In genomic region chr10:80687850-80688249, GRCm38 (mm10) we compare ENCODE assay signal across 8 mouse cellular contexts. TPM values are rescaled to one million over a fixed set of nuclear protein-coding genes. Genes with fewer than 3 reads are reported as not detected.
DNase-seq lines count a peak whose midpoint lies in the region; ATAC-seq lines count a peak whose summit lies in the region.

No protein-coding gene starts in this region.

- ATAC-seq in megakaryocyte-erythroid progenitor cell, adult 5-6 weeks (replicated peaks; ENCODE audit: low FRiP score, low TSS enrichment, poor library complexity, severe bottlenecking) = 0 out of 2 replicates have a peak, but pooled peaks have one; percentile 46

- DNase-seq in layer of hippocampus, adult 11-12 months (ENCODE audit: low spot score) = peak; percentile 74
- DNase-seq in layer of hippocampus, adult 9-10 months (ENCODE audit: low spot score) = no peak
- DNase-seq in MN1 (ENCODE audit: low spot score) = peak; percentile 74
- DNase-seq in cerebellum, postnatal 25 days = peak; percentile 76 to 86
- peak; percentile 86 for DNase-seq in heart, postnatal 10 days
- peak; percentile 58 for DNase-seq in layer of hippocampus, adult 9-11 months
- DNase-seq in thymus, postnatal 25 days = peak; percentile 78

- intact Hi-C loops in heart, postnatal 10 days (cut with DNase I) = loop anchor here (1.0 kb wide), 1 partner anchor 77 kb away; no protein-coding TSS in a partner anchor

RNA-seq across cellular contexts. Expression of gene Mknk2, which starts 9.9 kb away (rescaled TPM):
- 100 to 1,000 TPM; 143 to 159 TPM for total RNA-seq in heart, postnatal 10 days (2021)
- 149 and 158 TPM in 2 replicates for total RNA-seq in megakaryocyte-erythroid progenitor cell, adult 5-6 weeks (2014; fragmentation: Nextera tagmentation)
- total RNA-seq in megakaryocyte-erythroid progenitor cell, adult 5-6 weeks (2017) = 78.4 and 117 TPM in 2 replicates

RNA-seq across cellular contexts. Expression of gene Mob3a, which starts 13.9 kb away (rescaled TPM):
- total RNA-seq in heart, postnatal 10 days (2021) = 10 to 100 TPM; 10.1 to 11.3 TPM
- total RNA-seq in megakaryocyte-erythroid progenitor cell, adult 5-6 weeks (2014; fragmentation: Nextera tagmentation) = 22.8 and 29.1 TPM in 2 replicates
- total RNA-seq in megakaryocyte-erythroid progenitor cell, adult 5-6 weeks (2017) = 30.5 and 38.6 TPM in 2 replicates

RNA-seq across cellular contexts. Expression of gene Izumo4, which starts 14.1 kb away (rescaled TPM):
- total RNA-seq in heart, postnatal 10 days (2021) = 1 to 10 TPM; 2.9 to 4.1 TPM
- 22.8 and 26.4 TPM in 2 replicates for total RNA-seq in megakaryocyte-erythroid progenitor cell, adult 5-6 weeks (2014; fragmentation: Nextera tagmentation)
- 3.0 and 4.5 TPM in 2 replicates for total RNA-seq in megakaryocyte-erythroid progenitor cell, adult 5-6 weeks (2017)

RNA-seq across cellular contexts. Expression of gene Btbd2, which starts 31.0 kb away (rescaled TPM):
- 10 to 100 TPM; 42.2 to 46.4 TPM for total RNA-seq in heart, postnatal 10 days (2021)
- total RNA-seq in megakaryocyte-erythroid progenitor cell, adult 5-6 weeks (2014; fragmentation: Nextera tagmentation) = 27.4 and 32.0 TPM in 2 replicates
- total RNA-seq in megakaryocyte-erythroid progenitor cell, adult 5-6 weeks (2017) = 11.8 and 14.8 TPM in 2 replicates

RNA-seq across cellular contexts. Expression of gene Ap3d1, which starts 54.2 kb away (rescaled TPM):
- 10 to 100 TPM; 47.6 to 52.5 TPM for total RNA-seq in heart, postnatal 10 days (2021)
- total RNA-seq in megakaryocyte-erythroid progenitor cell, adult 5-6 weeks (2014; fragmentation: Nextera tagmentation) = 54.1 and 79.5 TPM in 2 replicates
- 36.6 and 37.8 TPM in 2 replicates for total RNA-seq in megakaryocyte-erythroid progenitor cell, adult 5-6 weeks (2017)
